In genomic region chr1:89092019-89092418, GRCm38 (mm10) we compare ENCODE assay signal across 9 mouse cellular contexts. TPM values are rescaled to one million over a fixed set of nuclear protein-coding genes. Genes with fewer than 3 reads are reported as not detected.
DNase-seq lines count a peak whose midpoint lies in the region; ATAC-seq lines count a peak whose summit lies in the region.
"Had no signal": no experiment of that assay in that cellular context is flagged by ENCODE, and none has a peak within 500 bp of the region (broad histone marks: within the 10 kb centered on the region; RNA-seq: fewer than 3 reads in every experiment).

No protein-coding gene starts in this region.

- H3K36me3 ChIP-seq in heart, embryonic 11.5 days (ENCODE audit: control insufficient read depth, insufficient read depth, low read length), result no peaks in the 10 kb centered on the region
- H3K36me3 ChIP-seq in forebrain, embryonic 14.5 days (ENCODE audit: control insufficient read depth, insufficient read depth, low read length), result no peaks in the 10 kb centered on the region
- no peaks in the 10 kb centered on the region for H3K36me3 ChIP-seq in limb, embryonic 15.5 days
- H3K36me3 ChIP-seq in liver, embryonic 12.5 days, result no peaks in the 10 kb centered on the region

- H3K27me3 ChIP-seq in heart, embryonic 11.5 days (ENCODE audit: control insufficient read depth, insufficient read depth, low read length), result no peaks in the 10 kb centered on the region
- no peaks in the 10 kb centered on the region for H3K27me3 ChIP-seq in forebrain, embryonic 14.5 days (replicated peaks; ENCODE audit: control insufficient read depth, insufficient read depth, low read length)
- no peaks in the 10 kb centered on the region; the same call in 1 of the 2 replicates for H3K27me3 ChIP-seq in limb, embryonic 15.5 days
- H3K27me3 ChIP-seq in liver, embryonic 12.5 days (replicated peaks), result peaks cover 14% of the 10 kb centered on the region

- no peaks in the 10 kb centered on the region for H3K9me3 ChIP-seq in heart, embryonic 11.5 days (replicated peaks; ENCODE audit: control insufficient read depth, low read length)
- H3K9me3 ChIP-seq in forebrain, embryonic 14.5 days (replicated peaks; ENCODE audit: control insufficient read depth, low read length), result no peaks in the 10 kb centered on the region
- no peaks in the 10 kb centered on the region for H3K9me3 ChIP-seq in limb, embryonic 15.5 days
- H3K9me3 ChIP-seq in liver, embryonic 12.5 days (replicated peaks), result no peaks in the 10 kb centered on the region

- peak overlapping the region; percentile 46 for H3K4me2 ChIP-seq in heart, embryonic 11.5 days
- peak overlapping the region; percentile 38; the same call in 1 of the 2 replicates for H3K4me2 ChIP-seq in forebrain, embryonic 14.5 days (ENCODE audit: low read length)
- peak overlapping the region; percentile 35 for H3K4me2 ChIP-seq in limb, embryonic 15.5 days
- H3K4me2 ChIP-seq in liver, embryonic 12.5 days, result no peak overlapping the region

- DNase-seq in heart, postnatal 36 days, result no peak
- DNase-seq in ES-CJ7 (ENCODE audit: low read depth, low spot score), result peak; percentile 27
- DNase-seq in forebrain, embryonic 14.5 days (ENCODE audit: low spot score), result no peak
- DNase-seq in adrenal gland, adult 18-20 months (ENCODE audit: low spot score in 2 of 2), result no peak
- no peak for DNase-seq in thymus, adult 18-20 months

- peaks cover 87% of the 10 kb centered on the region for H3K4me1 ChIP-seq in heart, embryonic 11.5 days (ENCODE audit: control insufficient read depth, insufficient read depth, low read length)
- H3K4me1 ChIP-seq in forebrain, embryonic 14.5 days (ENCODE audit: control insufficient read depth, insufficient read depth, low read length), result peaks cover 45% of the 10 kb centered on the region
- peaks cover 72% of the 10 kb centered on the region for H3K4me1 ChIP-seq in limb, embryonic 15.5 days
- peaks cover 28% of the 10 kb centered on the region for H3K4me1 ChIP-seq in liver, embryonic 12.5 days

- intact Hi-C loops in heart, postnatal 36 days (cut with DNase I), result loop anchor here (5.0 kb wide), 1 partner anchor 45 kb away; no protein-coding TSS in a partner anchor

- 0 out of 2 replicates have a peak overlapping the region, but pooled peaks have one; percentile 29 for H3K9ac ChIP-seq in heart, embryonic 11.5 days (ENCODE audit: low read depth, low read length)
- H3K9ac ChIP-seq in forebrain, embryonic 14.5 days (ENCODE audit: low read length), result no peak overlapping the region; the same call in 1 of the 2 replicates
- no peak overlapping the region for H3K9ac ChIP-seq in limb, embryonic 15.5 days
- H3K9ac ChIP-seq in liver, embryonic 12.5 days, result no peak overlapping the region

- no peak overlapping the region for H3K4me3 ChIP-seq in heart, embryonic 11.5 days (ENCODE audit: low read depth, low read length)
- no peak overlapping the region for H3K4me3 ChIP-seq in forebrain, embryonic 14.5 days (ENCODE audit: low read depth, low read length)
- H3K4me3 ChIP-seq in limb, embryonic 15.5 days, result no peak overlapping the region
- no peak overlapping the region for H3K4me3 ChIP-seq in liver, embryonic 12.5 days

- H3K27ac ChIP-seq in heart, embryonic 11.5 days (ENCODE audit: low read depth, low read length), result peak overlapping the region; percentile 79
- H3K27ac ChIP-seq in forebrain, embryonic 14.5 days (ENCODE audit: low read depth, low read length), result no peak overlapping the region
- H3K27ac ChIP-seq in limb, embryonic 15.5 days, result peak overlapping the region; percentile 79
- no peak overlapping the region for H3K27ac ChIP-seq in liver, embryonic 12.5 days
- H3K27ac ChIP-seq: macrophage had no signal

- WGBS in heart, embryonic 11.5 days (ENCODE audit: insufficient replicate concordance), result 47% methylated on average over 5 of the region's 5 CpGs
- 40% methylated on average over 5 of the region's 5 CpGs for WGBS in forebrain, embryonic 14.5 days
- WGBS in limb, embryonic 15.5 days, result 34% methylated on average over 5 of the region's 5 CpGs
- WGBS in liver, embryonic 12.5 days (ENCODE audit: insufficient replicate concordance), result 52% methylated on average over 5 of the region's 5 CpGs

- no peak for ATAC-seq in heart, embryonic 11.5 days (replicated peaks; ENCODE audit: insufficient number of reproducible peaks, low FRiP score, low TSS enrichment)
- no peak for ATAC-seq in forebrain, embryonic 14.5 days
- ATAC-seq in limb, embryonic 15.5 days (ENCODE audit: insufficient number of reproducible peaks, low FRiP score, low TSS enrichment, low read depth), result no peak
- ATAC-seq in liver, embryonic 12.5 days, result no peak

RNA-seq across cellular contexts. Expression of gene Sh3bp4, which starts 21.8 kb away (rescaled TPM):
- 15.3 and 25.2 TPM in 2 replicates for polyA plus RNA-seq in heart, embryonic 11.5 days (2014; fragmentation: Nextera tagmentation; extraction: Ambion mirVana)
- total RNA-seq in heart, postnatal 36 days (2021), result 10 to 100 TPM; 11.3 to 11.8 TPM
- 15.7 and 18.5 TPM in 2 replicates for polyA plus RNA-seq in forebrain, embryonic 14.5 days (2014; fragmentation: Nextera tagmentation; extraction: Ambion mirVana)
- polyA plus RNA-seq in limb, embryonic 15.5 days (2015; fragmentation: Nextera tagmentation; extraction: Ambion mirVana), result 21.6 and 24.0 TPM in 2 replicates
- polyA plus RNA-seq in liver, embryonic 12.5 days (2016; fragmentation: Nextera tagmentation; extraction: Ambion mirVana), result 1.7 and 2.3 TPM in 2 replicates
- 10 to 100 TPM; 19.4 to 21.1 TPM for total RNA-seq in adrenal gland, adult 18-20 months (2021)

Comparison
In these comparisons a context has a peak if more than half of its experiments do, and no peak if none do; other contexts are left out.
1. H3K27ac ChIP-seq: peak in heart, embryonic 11.5 days (single experiment) and limb, embryonic 15.5 days (single experiment); none in forebrain, embryonic 14.5 days (single experiment) and liver, embryonic 12.5 days (single experiment).